Mouse (Mus musculus) v-Abl transformed pro-B cells (cell line): ENCODE results near the gene Kdm4b.

Experiments used
- in situ Hi-C, 2 experiments: fragments of 400-800 bp; cut with MboI; formaldehyde crosslinking; loops; one replicate each; pipeline ENCODE4 v1.15.1; 2025; ENCODE audit not compliant: unreplicated experiment in 2 of 2

The Kdm4b gene

DNA sequence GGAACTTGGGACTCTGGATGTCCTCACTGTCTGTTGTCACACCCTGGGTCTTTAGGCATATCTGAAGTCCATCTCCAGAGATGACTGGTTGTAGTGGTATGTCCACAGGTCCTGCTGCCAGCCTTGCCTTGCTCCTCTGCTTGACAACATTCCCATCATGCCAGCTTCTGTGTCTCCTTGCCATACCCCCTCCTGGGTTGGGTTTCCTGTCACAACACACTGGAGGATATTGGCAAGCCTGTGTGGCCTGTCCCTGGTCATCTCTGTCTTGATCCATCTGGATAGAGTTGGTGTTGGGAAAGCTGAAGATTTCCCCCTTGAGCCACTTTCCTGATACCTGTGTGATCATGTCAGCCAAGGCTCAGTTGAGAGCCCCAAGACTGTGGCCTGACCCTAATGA is 14.9 kb downstream of the Kdm4b start:
- in situ Hi-C loops: loop anchor here in 1 of 2 experiments (10.0 kb wide), 1 partner anchor 366 kb away; the partner anchor contains the start of gene Shd

- in situ Hi-C loops: loop anchor here in 1 of 2 experiments (10.0 kb wide), 1 partner anchor 369 kb away; the partner anchor contains the start of gene Shd
Measured at GRCm38 (mm10) chr17:56343466-56343865, 17.6 kb downstream of the Kdm4b start.

GRCm38 (mm10) chr17:56345364-56345763 is 19.5 kb downstream of the Kdm4b start:
- in situ Hi-C loops: loop anchor here in 1 of 2 experiments (5.0 to 10.0 kb wide), 3 partner anchors 78 to 371 kb away; partner anchors contain the start of gene Shd

- in situ Hi-C loops: loop anchor here in 1 of 2 experiments (5.0 to 10.0 kb wide), 3 partner anchors 81 to 373 kb away; partner anchors contain the start of gene Shd
Measured at GRCm38 (mm10) chr17:56348128-56348527, 22.3 kb downstream of the Kdm4b start.

DNA sequence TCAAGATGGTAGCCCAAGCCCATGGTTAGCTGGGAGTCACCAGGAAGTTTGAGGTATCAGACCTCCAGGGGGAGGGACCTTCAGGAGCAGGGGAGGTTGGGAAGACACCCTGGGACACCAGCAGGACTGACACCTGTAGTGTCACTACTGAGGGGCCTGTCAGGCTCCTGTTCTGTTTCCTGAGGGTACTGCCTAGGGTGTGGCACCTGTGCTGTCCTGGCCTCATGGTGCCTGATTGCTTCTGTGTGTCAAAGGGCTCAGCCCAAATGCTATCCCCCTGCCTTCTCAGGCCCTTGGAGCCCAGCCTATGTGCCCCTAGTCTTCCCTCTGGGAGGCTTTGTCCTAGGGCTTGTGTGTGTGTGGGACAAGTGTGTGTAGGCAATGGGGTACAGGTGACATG is 22.7 kb downstream of the Kdm4b start:
- in situ Hi-C loops: loop anchor here in 1 of 2 experiments (5.0 to 10.0 kb wide), 3 partner anchors 81 to 374 kb away; partner anchors contain the start of gene Shd

GRCm38 (mm10) chr17:56350694-56351093 is 24.8 kb downstream of the Kdm4b start:
- in situ Hi-C loops: loop anchor here in 1 of 2 experiments (5.0 kb wide), 1 partner anchor 218 kb away; no protein-coding TSS in a partner anchor

DNA sequence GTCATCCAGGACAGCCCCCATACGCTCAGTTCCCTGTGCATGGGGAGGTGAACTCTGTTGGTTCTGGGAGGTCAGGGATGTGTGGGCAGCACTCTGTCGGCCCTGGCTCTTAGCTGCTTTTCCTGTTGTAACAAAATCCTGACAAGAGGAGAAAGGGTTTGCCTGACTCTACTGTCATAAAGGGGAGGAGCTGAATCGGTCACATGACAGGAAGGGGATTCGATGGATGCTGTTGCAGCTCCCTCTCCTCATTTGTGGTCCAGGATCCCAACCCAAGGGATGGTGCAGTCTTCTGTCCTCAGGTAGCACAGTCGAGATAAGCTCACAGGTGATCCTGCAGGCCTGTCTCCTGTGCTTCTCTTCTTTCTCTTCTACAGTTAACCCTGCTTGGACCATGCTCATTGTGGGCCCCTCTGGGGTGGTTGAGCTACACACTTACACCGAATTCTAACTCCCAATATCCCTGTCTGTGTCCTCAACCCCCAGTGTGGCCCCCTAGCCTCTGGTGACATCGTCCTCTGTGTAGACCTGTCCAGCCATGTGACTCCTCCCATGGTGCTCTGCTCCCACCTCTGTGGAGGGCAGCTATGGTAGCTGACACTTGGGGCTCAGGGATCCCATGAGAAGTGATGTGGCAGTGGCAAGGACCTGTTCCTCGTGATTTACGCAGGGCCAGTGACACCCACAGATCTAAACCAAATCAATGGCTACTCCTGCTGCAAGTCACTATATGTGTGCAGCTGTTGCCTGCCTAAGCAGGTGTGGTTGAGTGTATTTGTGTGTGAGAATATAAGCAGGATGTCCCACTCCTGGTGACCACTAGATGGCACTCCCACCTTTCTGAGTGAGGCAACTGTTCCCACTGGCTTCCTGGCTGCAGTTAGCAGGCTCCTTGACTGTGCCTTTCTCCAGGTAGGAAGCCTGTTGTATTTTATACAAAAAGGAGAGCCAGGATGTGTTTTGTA is 31.3 kb downstream of the Kdm4b start:
- in situ Hi-C loops: loop anchor here (5.0 kb wide), 4 partner anchors 125 to 310 kb away; partner anchors contain the start of gene Gm20219 (in 1 of the 2)

GRCm38 (mm10) chr17:56359183-56359725 is 33.4 kb downstream of the Kdm4b start:
- in situ Hi-C loops: loop anchor here (5.0 kb wide), 4 partner anchors 123 to 308 kb away; partner anchors contain the start of gene Gm20219 (in 1 of the 2)

- in situ Hi-C loops: loop anchor here (5.0 kb wide), 4 partner anchors 122 to 307 kb away; partner anchors contain the start of gene Gm20219 (in 1 of the 2)
Measured at GRCm38 (mm10) chr17:56359864-56360263, 34.0 kb downstream of the Kdm4b start.

DNA sequence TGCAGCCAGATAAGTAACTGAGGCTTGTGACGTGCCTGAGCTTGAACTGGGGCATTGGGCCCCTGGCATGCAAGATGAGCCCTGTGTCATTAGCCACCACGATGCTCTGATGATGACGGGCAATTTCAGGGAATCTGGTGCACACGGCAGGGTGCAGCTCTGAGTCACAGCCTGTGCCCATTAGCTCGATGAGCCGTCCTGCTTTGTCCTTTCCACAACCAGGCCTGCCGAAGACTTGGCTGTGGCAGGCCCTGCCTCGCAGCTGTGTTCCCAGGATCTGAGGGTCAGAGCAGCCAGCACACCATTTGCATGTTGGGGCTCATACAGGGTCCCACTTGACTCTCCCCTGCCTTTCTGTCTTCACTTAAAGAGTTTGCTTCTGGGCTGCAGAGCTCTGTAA is 34.6 kb downstream of the Kdm4b start:
- in situ Hi-C loops: no loop called here

DNA sequence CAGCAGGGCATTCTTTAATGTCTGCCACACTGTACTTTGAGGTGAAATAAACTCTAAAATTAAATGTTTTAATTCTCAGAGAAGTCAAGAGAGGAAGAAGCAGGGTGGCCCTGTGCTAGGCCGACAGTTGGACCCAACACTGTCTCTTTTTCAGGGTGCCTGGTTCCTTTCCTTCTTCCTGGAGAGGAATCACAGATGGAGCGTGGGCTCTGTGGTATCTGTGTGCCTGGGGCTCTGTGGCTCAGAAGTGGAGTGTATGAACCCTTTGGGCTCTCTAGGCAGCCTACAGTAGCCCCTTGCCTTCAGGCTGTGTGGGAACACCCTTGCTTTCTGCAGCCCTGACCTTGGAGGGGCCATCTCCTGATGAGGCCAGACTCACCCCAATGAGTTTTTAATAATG is 35.7 kb downstream of the Kdm4b start:
- in situ Hi-C loops: no loop called here

DNA sequence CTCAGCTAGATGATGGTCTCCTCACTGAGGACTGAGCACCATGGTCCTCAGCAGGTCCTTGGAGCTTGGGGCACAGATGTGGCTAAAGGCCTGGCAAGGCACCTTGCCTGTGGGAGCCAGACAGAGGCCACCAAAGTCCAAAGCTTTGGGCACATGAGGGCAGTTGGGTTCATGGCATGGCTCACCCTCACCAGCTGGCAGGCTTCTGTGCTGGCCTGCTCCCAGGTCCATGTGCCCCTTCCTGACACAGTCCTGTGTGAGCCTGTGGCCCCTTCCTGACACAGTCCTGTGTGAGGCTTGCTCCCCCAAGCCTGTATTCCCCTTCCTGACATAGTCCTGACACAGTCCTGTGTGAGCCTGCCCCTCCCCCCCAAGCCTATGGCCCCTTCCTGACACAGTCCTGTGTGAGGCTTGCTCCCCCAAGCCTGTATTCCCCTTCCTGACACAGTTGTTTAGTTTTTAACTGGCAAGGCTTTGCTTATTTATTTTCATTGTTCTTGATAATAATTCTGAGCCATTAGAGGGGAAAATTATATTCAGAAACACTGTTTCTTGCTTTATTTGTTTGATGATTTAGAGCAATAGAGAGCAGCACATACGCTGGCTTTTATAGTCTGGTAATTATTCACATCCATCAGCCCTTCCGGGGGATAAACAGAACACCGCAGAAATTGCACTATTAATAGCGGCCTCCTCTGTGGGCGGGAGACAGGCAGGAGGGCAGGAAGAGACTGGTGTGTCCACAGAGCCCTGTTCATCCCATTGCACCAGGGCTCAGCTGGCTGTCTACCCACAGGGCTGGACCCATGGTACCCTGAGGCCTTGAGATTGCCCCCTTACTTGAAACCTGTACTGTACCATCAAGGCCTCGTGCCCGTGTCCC is 40.2 kb downstream of the Kdm4b start:
- in situ Hi-C loops: no loop called here

DNA sequence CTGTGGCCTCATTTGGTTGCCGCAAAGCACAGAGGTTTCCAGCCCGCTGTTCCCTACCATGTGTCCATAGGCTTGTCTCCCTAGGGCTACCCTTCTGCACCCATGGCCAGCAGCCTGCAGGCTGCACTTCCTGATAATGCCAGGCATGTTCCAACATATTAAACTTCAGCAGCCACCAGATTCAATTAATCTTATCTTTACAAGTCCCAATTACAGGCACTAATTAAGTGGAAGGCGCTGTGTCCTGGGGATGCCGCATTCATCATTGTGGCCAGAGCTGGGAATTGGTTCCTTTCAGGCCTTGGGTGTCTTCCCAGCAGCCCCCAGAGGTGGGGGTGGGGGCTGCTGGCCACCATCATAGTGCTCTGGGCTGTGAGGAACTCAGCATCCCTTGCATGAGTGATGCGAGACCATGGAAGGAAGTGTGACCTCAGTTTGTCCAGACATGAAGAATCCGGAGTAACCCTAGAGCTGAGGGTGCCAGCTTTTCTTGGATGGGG is 42.5 kb downstream of the Kdm4b start:
- in situ Hi-C loops: no loop called here

GRCm38 (mm10) chr17:56370090-56370489 is 44.2 kb downstream of the Kdm4b start:
- in situ Hi-C loops: no loop called here

DNA sequence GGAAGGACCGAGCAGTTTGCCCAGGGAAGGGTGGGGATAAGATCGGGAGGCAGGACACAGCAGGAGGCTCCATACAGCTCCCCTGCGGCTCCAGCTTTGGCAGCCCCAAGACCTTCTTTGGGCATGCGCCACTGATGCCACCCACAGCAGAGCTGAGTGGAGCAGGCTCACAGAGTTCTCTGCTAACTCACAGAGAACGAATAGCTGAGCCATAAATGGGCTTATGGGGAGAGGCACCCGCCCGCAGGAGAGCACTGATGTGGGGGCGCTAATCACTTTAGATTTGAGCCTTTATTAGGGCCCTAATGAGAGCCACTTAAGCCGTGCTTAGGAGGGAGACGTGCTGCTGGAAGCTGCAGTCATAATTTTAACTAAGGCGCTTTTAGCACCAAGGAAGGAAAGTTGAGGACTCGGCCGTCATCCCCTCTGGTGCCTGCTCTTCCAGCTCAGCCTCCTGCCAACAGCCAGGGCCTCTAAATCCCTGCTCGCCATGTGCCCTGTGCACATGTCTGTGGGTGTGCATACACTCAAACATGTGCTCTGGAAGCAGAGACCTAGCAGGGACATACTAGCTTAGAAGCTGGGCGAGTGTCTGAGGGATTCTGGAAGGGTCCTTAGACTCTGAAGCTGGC is 45.3 kb downstream of the Kdm4b start:
- in situ Hi-C loops: no loop called here

DNA sequence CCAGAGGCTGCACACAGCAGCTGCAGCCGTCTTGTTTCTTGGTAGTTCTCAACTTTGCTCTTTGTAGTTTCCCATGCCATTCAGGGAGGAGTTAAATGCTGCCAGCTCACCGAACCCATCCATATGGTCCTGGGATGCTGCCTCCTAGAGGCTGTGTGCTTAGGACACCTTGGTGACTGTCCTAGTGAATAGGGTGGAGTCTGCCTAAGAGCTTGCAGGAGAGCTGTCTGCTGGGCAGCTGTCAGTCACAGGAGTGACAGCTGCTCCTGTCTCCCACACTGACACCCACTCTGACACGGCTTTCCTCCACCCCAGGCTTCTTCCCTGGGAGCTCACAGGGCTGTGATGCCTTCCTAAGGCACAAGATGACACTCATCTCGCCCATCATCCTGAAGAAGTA is 46.2 kb downstream of the Kdm4b start:
- in situ Hi-C loops: no loop called here

DNA sequence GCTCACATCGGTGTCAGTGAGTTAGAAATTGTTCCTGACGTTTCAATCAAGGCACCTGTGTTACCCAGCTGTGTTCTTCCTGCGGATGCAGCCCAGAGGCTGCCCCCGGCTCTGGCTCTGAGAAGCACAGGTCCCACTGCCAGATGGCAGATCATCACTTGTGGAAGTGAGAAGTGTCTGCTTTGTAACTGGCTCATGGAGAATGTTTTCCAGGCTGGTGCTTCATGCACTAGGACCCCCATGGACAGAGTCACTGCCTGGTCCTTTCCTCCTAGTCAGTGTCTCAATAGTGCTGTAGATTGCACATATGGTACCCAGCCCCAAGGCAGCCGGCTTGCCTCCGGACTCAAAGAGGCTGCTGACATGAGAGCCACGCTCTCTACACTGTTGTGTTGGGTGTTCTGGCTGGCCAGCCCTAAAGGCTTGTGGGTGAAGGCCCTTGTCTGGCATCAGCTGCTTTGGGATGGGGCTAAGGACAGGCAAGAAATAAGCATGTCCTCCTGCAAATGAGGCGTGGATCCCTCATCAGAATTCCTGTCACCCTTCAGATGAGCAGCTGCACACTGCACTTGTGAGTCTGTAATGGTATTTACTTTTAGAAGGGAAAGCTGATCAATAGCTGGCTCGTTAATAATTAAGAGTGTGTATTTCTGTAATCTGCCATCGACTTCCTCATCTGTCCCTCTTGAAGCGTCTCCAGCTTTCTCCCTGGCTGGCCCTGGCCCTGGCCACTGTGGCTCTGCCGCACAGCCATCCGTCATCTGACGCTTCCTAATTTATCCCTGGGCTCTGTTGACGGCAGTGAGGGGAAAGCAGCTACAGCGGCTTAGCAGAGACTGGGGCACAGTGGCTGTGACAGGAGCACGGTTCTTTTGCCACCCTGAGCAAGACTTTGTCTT is 47.5 kb downstream of the Kdm4b start:
- in situ Hi-C loops: no loop called here

DNA sequence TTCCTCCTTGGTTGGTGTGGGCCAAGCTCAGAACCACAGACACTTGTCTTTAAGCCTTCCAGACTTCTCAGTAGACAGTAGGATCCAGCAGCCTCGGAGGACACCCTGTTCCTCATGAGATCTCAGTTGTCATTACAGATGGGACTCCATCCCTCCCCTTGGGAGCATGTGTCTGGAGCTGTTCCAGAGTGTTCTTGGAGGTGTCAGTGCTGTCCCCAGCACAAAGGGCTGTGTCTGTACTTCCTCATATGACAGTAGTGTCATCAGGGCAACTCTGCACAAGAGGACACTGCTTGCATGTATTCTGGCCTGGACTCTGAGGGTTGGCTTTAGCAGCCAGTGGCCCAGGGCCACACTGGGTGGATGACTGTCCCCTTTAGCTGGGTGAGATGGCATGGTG is 49.0 kb downstream of the Kdm4b start:
- in situ Hi-C loops: no loop called here
